Mouse (Mus musculus) adrenal gland, postnatal 14 days (tissue): ENCODE results near the gene Wif1. TPM values are rescaled to one million over a fixed set of nuclear protein-coding genes. Genes with fewer than 3 reads are reported as not detected.

Experiments
- DNase-seq: peaks from one replicate; pipeline ENCODE4 v3.0.0; 2021; ENCODE audit warnings: mixed read lengths
- long read RNA-seq, 2 experiments: library from polyadenylated mRNA; stranded (forward); transcript quantifications; one replicate each; pipeline ENCODE4 v2.0.0; 2021
- total RNA-seq: library from RNA; stranded (reverse); gene quantifications from 2 replicates; pipeline ENCODE4 v1.2.3, GENCODE M21; 2021

The Wif1 gene
- 0.19 and 0.30 TPM in 2 replicates for total RNA-seq
- long read RNA-seq, experiment 1 = 0 reads
- long read RNA-seq, experiment 2 = 0 reads

GRCm38 (mm10) chr10:121033826-121034568 is at the start of gene Wif1:
Gene Wif1, plus strand, starts transcription at chr10:121033960.
- DNase-seq = peak; percentile 88

- no peak for DNase-seq
Measured at GRCm38 (mm10) chr10:121002135-121002534, 31.6 kb upstream of the Wif1 start.

- no peak for DNase-seq
Measured at GRCm38 (mm10) chr10:121011496-121011895, 22.3 kb upstream of the Wif1 start.

- DNase-seq = no peak
Measured at GRCm38 (mm10) chr10:121016291-121016690, 17.5 kb upstream of the Wif1 start.

- DNase-seq = peak; percentile 76
Measured at GRCm38 (mm10) chr10:121016711-121017503, 16.9 kb upstream of the Wif1 start.

- peak; percentile 61 for DNase-seq
Measured at GRCm38 (mm10) chr10:121022951-121023350, 10.8 kb upstream of the Wif1 start.

- peak; percentile 69 for DNase-seq
Measured at GRCm38 (mm10) chr10:121031802-121032201, 2.0 kb upstream of the Wif1 start.

GRCm38 (mm10) chr10:121033128-121033791 is 500 bp upstream of the Wif1 start:
- peak; percentile 88 for DNase-seq

GRCm38 (mm10) chr10:121034569-121034947 is 798 bp downstream of the Wif1 start:
- DNase-seq = no peak

- DNase-seq = no peak
Measured at GRCm38 (mm10) chr10:121038556-121039284, 5.0 kb downstream of the Wif1 start.

GRCm38 (mm10) chr10:121040911-121041310 is 7.2 kb downstream of the Wif1 start:
- no peak for DNase-seq

GRCm38 (mm10) chr10:121047440-121047839 is 13.7 kb downstream of the Wif1 start:
- no peak for DNase-seq

- no peak for DNase-seq
Measured at GRCm38 (mm10) chr10:121052076-121052475, 18.3 kb downstream of the Wif1 start.

GRCm38 (mm10) chr10:121055452-121056188 is 21.9 kb downstream of the Wif1 start:
- peak; percentile 77 for DNase-seq

- DNase-seq = no peak
Measured at GRCm38 (mm10) chr10:121056823-121057222, 23.1 kb downstream of the Wif1 start.

GRCm38 (mm10) chr10:121059043-121060003 is 25.6 kb downstream of the Wif1 start:
- peak; percentile 9 for DNase-seq

- no peak for DNase-seq
Measured at GRCm38 (mm10) chr10:121061336-121061835, 27.6 kb downstream of the Wif1 start.

- no peak for DNase-seq
Measured at GRCm38 (mm10) chr10:121062704-121063103, 28.9 kb downstream of the Wif1 start.

GRCm38 (mm10) chr10:121067416-121067951 is 33.7 kb downstream of the Wif1 start:
- DNase-seq = peak; percentile 43

- no peak for DNase-seq
Measured at GRCm38 (mm10) chr10:121068003-121068402, 34.2 kb downstream of the Wif1 start.
